Mouse (Mus musculus): Measurements from ENCODE around the gene Polr2c.

The Polr2c gene

DNA sequence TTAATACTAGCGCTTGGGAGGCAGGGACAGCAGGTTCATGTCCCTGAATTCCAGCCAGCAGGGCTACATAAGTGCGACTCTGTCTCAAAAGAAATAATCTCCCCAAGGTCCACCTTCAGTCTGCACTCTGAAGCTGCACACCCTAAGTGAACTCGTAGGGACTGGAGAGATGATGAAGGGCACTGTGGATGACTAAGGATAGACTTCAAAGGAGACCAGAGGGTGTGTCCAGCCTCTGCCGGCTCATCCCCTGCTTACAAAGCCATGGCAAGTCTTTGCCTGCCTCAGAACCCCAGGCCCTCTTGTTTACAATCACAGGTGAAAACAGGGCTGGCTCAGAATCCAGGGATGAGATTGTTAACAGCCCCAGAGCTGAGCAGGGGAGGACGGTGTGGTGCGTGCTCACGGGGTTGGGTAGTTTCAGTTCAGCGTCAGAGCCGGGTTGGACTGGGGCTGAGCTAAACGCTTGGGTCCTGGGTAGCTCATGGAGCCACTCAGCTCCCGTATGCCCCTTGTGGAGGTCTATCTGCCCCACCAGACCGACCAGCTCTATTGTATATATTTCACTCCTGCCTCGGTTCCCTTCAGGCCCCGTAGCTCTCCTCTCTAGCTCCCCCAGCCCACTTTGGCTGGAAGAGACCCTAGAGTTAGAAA is 31.3 kb downstream of the Polr2c start:
- DNase-seq: no peak

DNA sequence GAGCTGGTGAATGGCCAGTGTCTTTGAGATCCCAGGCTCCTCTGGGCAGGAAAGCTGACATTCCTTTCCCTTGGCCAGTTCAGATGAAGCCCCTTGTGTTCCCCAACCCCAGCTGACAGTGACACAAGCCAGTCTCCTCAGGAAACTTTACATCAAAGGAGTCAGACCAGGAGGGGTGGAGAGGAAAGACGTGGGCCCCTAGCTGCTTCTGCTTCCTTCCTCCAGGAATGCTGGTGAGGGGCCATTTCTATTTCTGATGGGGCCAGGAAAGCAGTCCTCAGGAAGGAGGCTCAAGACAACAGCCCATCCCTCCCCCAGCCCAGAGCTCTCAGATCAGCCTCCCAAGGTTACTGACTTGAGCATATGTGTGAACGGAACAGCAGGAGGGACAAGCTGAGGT is 35.7 kb downstream of the Polr2c start:
- DNase-seq: no peak

DNA sequence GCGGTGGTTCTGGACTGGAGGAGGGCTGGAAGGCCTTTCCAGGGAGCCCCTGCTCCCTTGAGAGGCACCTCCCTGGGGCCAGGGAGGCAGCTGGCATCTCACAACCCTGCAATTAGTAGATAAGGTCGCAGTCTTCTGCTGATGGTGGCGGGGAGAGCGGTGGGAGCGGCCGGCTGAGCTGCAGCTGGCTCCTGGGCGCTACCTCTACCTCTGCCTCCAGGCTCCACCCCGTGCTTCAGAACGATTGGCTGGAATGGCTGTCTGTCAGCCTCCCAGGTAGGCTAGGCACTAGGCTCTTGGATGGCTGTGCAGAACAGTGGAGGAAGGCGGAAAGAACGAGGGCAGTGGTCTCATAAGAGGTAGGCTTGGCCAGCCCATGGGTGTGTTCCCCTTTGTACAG is 42.0 kb downstream of the Polr2c start:
- peak in 1 of 2 experiments; percentile 62 for DNase-seq

DNA sequence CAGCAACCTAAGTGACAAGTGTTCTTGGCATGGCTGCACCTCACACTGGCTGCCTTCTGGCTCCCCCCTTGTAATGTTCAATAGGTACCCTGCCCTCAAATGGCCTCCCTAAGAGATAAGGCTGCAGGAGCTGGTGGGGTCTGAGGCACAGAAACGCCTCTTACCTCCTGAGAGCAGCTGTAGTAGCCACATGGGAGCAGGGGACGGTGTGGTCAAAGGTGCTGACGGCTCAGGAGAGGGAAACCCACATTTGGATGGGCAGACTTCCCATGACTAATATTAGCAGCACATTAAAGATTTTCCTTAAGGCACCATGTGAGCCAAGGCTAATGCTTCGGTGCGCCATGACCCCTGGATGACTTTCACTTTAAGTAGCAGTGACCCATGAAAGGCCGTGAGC is 43.4 kb downstream of the Polr2c start:
- DNase-seq: peak in 1 of 2 experiments; percentile 20

DNA sequence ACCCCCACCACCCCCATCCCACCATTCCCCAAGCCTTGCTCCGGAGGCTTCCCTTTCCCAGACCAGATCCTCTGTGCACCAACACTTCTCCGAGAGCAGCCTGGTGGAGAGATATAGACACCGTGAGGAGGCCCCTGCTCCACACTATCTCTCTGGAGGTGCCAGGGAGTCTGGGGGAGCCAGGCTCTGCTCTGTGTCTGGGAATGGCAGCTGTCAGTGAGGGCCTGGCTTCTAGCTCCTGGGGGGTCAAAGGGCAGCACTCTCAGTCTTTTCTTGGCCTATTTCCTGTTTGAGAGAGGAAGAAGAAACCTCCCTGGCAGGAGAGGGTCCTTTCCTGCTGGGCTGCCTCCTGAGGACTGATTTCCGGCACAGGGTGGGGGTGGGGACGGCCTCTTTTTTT is 43.8 kb downstream of the Polr2c start:
- DNase-seq: peak in 1 of 2 experiments; percentile 52

DNA sequence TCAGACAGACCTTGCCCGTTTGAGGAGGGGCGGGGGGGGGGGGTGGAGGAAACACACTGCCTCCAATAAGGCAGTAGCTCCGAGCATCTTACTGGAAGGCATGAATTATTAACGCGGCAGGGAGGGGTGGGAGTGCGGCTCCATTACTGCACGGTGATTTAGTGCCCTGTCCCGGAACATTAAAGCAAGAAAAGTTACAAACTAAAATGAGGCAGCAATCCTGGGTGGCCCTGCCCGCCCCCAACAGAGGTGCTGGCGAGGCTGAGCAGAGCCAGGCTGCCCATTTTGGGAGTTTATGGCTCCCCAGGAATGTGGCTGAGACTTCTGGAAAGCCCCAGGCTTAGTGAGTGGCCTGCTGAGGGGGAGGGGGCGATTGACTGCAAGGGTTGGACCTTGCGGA is 46.5 kb downstream of the Polr2c start:
- DNase-seq: peak; percentile 37 to 44

DNA sequence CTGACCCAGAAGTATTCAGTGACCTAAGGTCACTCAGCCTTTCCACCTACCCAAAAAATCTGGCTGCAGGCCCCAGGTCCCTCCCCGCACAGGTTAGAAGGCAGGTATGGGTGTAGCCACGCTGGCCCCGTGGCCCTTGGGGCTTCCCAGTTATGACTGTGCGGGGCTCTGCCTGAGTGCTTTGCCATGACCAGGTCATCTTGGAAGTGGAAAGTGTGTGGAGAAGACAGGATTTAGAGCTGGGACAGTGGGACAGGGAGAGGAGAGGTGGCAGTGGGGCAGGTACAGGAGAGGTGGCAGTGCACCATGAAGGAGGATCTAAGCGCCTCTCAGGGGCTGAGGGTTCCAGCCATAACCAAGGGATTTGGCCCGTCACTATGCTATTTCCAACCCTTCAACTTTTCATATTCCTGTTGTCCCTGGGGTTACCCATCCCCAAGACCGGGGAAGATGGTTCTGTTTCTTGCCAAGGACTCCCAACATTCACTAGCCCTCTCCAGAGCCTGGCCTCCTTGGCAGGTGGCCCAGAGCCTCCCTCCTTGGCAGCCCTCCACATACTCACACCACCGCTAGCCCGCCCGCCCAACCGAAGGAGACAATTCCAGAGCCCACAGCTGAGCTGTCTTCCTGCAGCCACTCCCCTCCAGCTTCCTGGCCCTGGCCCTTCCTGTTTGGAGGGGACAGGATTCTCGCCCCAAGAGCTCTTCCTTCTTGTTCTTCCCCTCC is 47.4 kb downstream of the Polr2c start:
- peak; percentile 96 to 97 for DNase-seq

DNA sequence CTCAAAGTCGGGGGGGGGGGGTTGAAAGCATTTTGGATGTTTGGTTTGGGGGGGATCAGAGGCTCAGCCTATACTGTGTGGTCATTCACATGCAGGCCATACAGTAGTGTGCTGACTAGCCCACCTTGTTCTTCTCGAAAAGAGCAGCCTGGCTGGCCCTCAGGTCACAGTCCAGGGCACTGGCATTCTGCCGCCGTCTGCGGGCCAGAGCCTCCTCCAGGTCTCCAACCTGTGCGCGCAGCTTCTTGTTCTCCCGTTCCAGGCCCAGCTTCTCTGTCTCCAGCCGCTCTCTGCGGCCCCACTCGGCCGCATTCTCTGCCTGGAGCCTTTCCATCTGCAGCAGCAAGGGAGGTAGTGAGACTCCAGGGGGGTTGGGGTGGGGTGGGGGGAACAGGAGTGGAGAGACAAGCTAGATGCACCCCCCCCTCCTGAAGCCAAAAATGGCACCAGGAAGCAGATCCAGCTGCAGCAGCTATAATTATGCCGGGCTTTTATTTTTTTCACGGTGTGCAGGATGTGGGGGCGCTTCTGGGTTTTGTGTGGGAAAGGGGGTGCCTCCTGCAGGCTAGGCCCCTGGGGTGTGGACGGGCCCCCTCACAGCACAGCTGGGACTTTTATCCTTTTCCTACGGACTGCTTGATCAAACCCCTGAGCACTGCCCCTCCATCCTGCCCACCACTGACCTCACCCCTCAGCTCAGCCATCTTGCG is 50.5 kb downstream of the Polr2c start:
- DNase-seq: peak; percentile 81 to 88

DNA sequence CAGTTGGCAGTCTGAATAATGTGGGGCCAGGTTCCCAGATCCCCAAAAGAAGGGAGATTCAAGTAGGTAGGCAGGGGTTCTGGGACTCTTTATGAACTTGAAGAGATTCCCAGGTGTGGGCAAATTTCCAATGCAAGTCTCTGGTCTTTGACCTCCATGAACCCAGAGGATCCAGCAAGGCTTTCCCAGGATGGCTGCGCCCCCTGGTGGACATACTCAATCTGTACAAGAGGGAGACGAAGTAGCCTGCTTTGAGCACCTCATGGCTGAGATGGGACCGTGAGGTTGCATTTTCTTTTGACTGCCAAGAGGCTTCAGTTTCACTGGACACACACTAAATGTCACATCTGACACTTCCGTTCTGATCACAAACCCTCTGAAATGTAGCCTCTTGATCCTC is 51.6 kb downstream of the Polr2c start:
- DNase-seq: peak; percentile 90 to 95

DNA sequence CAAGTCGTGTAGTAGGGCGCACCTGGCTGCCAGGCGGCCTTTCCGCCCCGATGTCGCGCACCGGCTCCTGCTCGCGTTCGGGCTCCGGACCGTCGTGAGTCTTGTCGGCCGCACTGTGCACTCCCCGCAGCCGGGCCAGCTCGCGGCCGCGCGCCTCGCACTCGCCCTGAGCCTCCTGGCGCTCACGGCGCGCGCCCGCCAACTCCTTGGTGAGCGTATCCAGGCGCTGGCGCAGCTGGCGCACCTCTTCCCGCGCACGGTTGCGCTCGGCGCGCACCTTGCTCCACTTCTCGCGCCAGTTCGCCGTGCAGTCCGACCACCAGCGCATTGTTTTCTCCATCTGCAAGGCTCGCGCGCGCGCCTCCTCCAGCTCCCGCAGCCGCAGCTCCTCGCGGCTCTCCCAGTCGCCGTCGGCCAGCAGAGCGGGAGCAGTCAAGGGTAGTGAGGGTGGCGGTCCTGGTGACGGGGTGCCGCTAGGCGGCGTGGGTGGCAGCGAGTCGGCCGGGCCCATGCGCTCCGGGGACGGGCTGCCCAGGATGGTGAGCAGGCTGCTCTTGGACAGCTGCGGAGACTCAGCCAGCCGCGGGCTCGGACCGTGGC is 55.9 kb downstream of the Polr2c start:
- peak; percentile 65 to 87 for DNase-seq

DNA sequence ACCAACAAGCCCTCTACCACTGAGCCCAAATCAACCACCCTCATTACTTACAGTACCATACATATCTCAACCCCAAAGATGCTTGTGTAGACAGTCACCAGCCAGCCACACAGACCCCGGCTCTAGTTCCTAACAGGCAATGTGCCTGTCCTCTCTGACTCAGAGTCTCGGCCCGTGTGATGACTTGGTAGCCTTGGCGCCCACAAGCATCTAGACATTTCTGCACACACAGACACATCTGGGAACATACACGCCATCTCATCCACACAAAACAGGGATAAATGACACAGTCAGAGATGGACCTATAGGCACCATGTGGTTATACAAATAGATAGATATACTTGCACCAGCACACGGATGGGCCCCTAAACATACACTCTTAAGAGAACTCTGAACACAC is 57.0 kb downstream of the Polr2c start:
- no peak for DNase-seq

DNA sequence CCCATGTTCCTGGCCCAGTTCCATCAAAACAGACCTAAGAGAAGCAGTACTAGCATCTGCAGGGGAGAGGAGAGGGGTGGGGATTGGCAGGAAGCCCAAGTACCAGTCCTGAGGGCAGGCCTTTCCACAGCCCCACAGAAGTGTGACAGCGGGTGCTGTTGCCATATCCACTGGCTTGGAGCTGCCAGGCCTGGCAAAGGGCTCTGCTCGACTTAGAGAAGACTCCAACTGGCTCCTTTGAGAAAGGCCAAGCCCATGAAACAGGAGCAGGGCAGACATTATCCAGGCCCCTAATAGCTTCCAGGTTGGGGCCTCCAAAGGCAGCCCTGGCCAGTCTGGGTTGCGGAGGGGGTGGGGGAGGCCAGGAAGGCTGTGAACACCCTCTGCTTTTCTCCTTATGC is 57.5 kb downstream of the Polr2c start:
- DNase-seq: peak; percentile 57 to 70

DNA sequence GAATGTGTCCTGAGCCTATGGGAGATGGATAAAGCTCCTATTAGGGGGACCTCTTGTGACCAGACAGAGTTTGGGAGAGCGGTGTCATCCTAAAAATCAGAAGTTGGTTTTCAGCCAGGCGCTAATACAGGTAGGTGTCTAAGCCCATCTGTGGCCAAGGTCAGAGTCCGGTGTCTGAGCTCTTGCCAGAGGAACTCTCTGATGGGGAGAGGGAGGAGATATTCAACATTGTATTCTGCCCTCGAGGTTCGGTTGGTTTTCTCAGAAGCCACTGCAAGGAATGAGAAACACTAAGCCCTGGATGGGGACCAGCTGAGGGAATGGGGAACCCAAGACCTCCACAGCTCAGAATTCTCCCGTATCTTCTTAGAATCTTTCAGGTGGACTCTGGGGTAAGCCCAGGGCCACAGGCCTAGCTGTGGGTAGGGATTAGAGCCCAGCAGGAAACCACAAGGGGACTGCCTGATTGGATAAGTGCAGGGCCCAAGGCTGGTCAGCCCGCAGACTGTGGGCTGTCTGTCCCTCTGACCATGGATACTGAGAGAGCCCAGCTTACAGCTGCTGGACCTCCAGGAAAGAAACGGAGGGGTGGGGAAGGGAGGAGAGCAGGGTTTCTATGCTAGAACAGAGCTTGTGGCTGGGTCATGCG is 59.2 kb downstream of the Polr2c start:
- DNase-seq: peak; percentile 31 to 41

DNA sequence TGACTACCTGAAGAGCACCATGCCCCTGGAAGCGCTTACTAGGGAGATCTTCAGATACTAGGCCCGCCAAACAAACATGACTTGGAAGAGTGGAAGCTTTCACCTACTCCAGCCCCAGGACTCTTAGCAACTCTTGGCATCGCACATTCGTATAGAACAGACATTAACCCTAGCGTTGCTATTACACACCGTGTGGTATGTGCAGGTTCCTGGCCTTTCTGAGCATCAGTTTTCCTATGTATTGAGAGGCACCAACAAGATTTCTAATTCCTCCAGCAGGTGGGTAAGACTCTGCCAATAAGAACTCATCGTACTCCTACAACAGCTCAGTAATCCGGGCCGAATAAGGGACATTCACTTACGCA is 59.7 kb downstream of the Polr2c start:
- DNase-seq: no peak

DNA sequence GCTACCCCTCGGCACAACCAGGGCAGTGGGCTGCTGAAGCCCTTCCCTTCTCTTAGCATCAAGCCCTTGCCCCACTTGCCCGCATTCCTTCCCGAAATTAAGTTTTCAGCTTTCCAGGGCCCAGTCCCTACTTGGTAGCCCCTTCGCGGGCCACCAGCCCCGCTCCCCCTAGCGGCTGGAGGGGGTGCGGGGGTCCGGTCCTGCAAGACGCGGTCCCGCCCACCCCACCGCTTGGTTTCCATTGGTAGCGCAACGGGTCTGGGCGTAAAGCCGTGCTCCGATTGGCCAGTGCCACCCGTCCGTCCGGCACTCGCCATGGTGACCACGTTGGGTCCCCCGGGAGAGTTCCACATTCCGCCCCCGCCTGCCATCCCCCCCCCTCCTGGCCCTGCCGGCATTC is 60.1 kb downstream of the Polr2c start:
- DNase-seq: peak; percentile 97

DNA sequence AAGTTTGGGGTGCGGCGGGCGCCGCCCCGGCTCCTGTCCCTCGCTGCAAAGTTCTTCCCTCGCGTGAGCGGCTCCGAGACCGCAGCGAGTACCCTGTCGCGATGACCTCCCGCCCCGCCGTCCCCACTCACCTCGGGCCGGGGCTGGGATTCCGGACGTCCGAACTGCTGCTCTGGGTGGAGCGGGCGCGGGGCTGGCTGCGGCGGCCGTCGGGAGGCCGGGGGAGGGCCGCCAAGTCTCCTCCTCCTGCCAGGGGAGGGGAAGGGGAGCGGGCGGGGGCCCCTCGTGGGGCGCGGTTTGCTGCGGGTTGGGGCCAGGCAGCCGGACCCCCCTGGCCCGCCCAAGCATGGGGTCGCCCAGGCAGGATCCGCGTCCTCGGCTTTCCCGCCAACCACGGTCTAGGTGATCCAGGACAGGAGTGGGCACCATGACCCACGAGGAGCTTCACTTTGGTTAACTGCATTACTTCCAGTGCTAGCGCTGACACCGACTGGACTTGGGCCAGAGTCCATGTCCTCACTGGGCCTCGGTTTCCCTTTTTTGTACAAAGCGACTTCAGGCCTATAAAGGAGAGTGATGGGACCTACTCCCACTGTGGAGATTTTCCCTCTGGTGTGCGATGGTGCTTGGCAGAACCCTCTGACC is 60.7 kb downstream of the Polr2c start, which contains the start of gene Ccdc102a:
TSS of gene Ccdc102a (minus strand) at position 248 of the 645 bp plus-strand sequence.
- DNase-seq: peak; percentile 42 to 75

DNA sequence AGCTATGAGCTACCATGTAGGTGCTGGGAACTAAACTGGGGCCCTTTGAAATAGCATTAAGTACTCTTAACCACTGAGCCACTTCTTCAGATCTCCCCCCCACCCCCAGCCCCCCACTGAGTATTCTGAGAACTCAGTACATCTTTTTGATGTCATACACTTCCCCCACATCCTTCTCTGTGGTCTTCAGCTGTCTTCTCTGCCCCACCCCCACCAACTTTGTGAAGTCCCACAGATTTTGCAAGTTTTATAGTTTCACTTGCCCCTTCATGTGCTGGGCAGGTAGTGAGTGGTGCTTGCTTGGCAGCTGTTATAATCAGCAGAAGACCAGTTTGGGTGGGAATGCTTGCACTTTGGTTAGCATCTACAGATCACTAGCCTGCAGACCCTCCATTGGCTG is 62.0 kb downstream of the Polr2c start:
- DNase-seq: no peak

DNA sequence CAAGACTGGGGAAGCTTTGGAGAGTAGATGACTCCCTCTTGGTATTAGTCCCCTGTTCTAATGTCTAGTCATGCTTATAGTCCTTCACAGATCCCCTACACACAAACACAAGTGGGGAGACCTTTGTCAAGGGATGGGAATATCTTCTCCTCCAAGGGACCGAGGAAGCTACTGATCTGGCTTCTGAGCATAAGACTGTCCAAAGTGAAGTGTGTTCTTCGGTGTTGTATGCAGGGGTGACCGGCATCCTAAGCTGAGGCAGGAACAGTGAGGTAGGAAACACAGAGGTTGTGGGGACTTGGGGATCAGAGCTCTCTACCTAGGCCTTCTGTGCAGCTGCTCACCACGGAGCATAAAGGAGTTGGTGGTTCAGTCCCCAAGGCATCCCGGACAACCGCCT is 64.9 kb downstream of the Polr2c start:
- DNase-seq: no peak

DNA sequence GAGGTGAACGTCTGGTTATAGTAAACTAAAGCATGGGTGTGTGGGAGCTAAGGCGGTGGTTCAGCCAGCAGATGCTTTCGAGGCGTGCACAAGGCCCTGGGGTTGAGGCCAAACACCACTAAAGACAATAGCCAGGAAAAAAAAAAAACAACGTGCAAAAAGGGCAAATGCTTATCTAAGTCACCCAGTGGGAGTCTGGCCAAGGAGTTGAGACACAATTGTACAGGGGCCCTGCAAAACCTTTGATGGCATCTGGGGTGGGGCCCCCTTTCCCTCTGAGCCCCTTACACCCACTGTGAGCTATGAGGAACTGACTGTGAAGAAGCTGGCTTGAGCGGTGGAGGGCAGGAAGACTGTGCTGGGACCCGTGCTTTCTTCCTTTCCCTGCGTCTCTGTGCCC is 65.4 kb downstream of the Polr2c start:
- DNase-seq: peak; percentile 25

Measured in kidney, postnatal 36 days (tissue).